Mouse (Mus musculus): ENCODE data around the gene Nipsnap2. TPM values are rescaled to one million over a fixed set of nuclear protein-coding genes. Genes with fewer than 3 reads are reported as not detected.

Gene Nipsnap2
- polyA plus RNA-seq, 1 experiment, result 42.7 TPM

- Histone ChIP-seq H3K27ac (ENCODE audit: insufficient read depth, low read depth, low read length) (no peak overlapping the region), H3K4me1 (ENCODE audit: control insufficient read depth, insufficient read depth, low read length) (peaks cover 4% of the 10 kb centered on the region), H3K4me3 (ENCODE audit: insufficient read depth, low read length) (no peak overlapping the region)
- no peak for TF ChIP-seq POLR2A (IDR thresholded peaks at IDR 0.05; ENCODE audit: borderline replicate concordance, low read depth, low read length)
- peak; percentile 22; the same call in 1 of the 2 replicates for TF ChIP-seq CTCF (IDR thresholded peaks at IDR 0.05; ENCODE audit: low read depth, low read length)
Observed at GRCm38 (mm10) chr5:129720176-129720575, 4.7 kb upstream of the Nipsnap2 start.

GRCm38 (mm10) chr5:129724268-129724667 is 595 bp upstream of the Nipsnap2 start:
- peaks cover 3% of the 10 kb centered on the region; the same call in 1 of the 2 replicates for H3K4me1 ChIP-seq (ENCODE audit: control insufficient read depth, insufficient read depth, low read length)
- TF ChIP-seq CTCF (IDR thresholded peaks at IDR 0.05; ENCODE audit: low read depth, low read length), result no peak
- TF ChIP-seq POLR2A (IDR thresholded peaks at IDR 0.05; ENCODE audit: borderline replicate concordance, low read depth, low read length), result no peak
- peak overlapping the region; percentile 74 for H3K4me3 ChIP-seq (ENCODE audit: insufficient read depth, low read length)
- H3K27ac ChIP-seq (ENCODE audit: insufficient read depth, low read depth, low read length), result no peak overlapping the region

GRCm38 (mm10) chr5:129725774-129726392 is 1.0 kb downstream of the Nipsnap2 start:
- Histone ChIP-seq H3K27ac (ENCODE audit: insufficient read depth, low read depth, low read length) (no peak overlapping the region), H3K4me3 (ENCODE audit: insufficient read depth, low read length) (peak overlapping the region; percentile 74), H3K4me1 (ENCODE audit: control insufficient read depth, insufficient read depth, low read length) (peaks cover 9% of the 10 kb centered on the region)
- no peak for TF ChIP-seq POLR2A (IDR thresholded peaks at IDR 0.05; ENCODE audit: borderline replicate concordance, low read depth, low read length)

DNA sequence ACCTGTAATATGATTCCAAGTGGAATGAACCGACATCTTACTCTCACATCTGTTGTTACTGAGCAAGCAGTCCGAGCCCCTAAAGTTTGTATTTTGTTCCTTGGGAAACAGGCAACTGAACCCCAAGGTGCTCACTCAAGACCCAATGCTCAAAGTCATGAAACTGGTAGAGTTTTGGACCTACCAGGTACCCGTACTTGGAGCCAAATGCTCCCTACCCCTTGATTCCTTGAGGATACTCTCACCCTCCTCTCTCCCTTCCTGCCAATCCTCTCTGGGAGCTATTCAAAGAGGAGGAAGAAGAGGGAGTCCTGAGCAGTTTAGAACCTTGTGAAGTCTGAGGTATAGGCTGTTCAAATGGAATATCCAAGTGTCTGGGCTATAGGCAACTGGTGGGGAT is 1.9 kb downstream of the Nipsnap2 start:
- peaks cover 9% of the 10 kb centered on the region for H3K4me1 ChIP-seq (ENCODE audit: control insufficient read depth, insufficient read depth, low read length)
- TF ChIP-seq POLR2A (IDR thresholded peaks at IDR 0.05; ENCODE audit: borderline replicate concordance, low read depth, low read length) (no peak), CTCF (IDR thresholded peaks at IDR 0.05; ENCODE audit: low read depth, low read length) (no peak)

DNA sequence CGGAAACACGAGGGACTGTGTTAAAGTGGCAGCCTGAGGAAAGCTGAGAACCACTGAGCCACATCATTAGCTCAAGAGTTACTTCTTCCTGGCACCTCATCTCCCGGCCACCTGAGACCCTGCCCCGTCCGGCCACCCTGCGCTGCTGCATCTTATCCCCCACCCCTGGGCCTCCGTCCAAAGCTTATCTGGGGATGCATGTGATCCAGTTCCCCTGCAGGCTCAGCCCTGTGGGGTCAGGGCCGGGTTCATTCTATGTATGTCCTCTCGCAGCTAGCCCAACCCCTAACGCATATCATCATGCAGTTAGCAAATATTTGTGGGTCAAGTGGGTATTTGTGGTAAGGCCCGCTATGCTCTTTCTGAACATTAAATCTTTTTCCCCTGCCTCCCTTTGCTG is 4.4 kb downstream of the Nipsnap2 start:
- H3K4me1 ChIP-seq (ENCODE audit: control insufficient read depth, insufficient read depth, low read length), result peaks cover 9% of the 10 kb centered on the region
- TF ChIP-seq CTCF (IDR thresholded peaks at IDR 0.05; ENCODE audit: low read depth, low read length) (no peak), POLR2A (IDR thresholded peaks at IDR 0.05; ENCODE audit: borderline replicate concordance, low read depth, low read length) (no peak)
- H3K4me3 ChIP-seq (ENCODE audit: insufficient read depth, low read length), result no peak overlapping the region
- H3K27ac ChIP-seq (ENCODE audit: insufficient read depth, low read depth, low read length), result no peak overlapping the region

More for the DNA sequence above, 1.9 kb downstream of the Nipsnap2 start:
- no peak overlapping the region for H3K4me3 ChIP-seq (ENCODE audit: insufficient read depth, low read length)
- no peak overlapping the region for H3K27ac ChIP-seq (ENCODE audit: insufficient read depth, low read depth, low read length)

GRCm38 (mm10) chr5:129730344-129730743 is 5.5 kb downstream of the Nipsnap2 start:
- no peak overlapping the region for H3K27ac ChIP-seq (ENCODE audit: insufficient read depth, low read depth, low read length)
- H3K4me3 ChIP-seq (ENCODE audit: insufficient read depth, low read length), result no peak overlapping the region
- TF ChIP-seq CTCF (IDR thresholded peaks at IDR 0.05; ENCODE audit: low read depth, low read length), result no peak
- no peak for TF ChIP-seq POLR2A (IDR thresholded peaks at IDR 0.05; ENCODE audit: borderline replicate concordance, low read depth, low read length)
- H3K4me1 ChIP-seq (ENCODE audit: control insufficient read depth, insufficient read depth, low read length), result peaks cover 9% of the 10 kb centered on the region

DNA sequence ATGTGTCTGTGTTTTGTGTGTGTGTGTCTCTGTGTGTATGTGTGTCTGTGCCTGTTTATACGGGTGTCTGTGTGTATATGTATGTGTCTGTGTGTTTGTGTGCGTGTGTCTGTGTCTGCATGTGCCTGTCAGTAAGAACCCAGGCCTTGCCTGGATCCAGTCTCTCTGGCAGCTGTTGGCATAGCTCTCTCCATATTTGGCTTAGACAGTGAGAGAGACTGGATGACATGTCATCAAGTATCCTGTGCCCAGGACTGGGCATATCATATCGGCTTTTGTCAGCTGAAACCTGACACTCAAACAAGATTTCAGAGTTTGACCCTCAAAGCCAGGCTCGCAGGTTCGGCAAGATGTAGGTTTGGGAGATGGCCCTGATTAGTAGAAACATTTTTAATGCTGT is 6.2 kb downstream of the Nipsnap2 start:
- Histone ChIP-seq H3K27ac (ENCODE audit: insufficient read depth, low read depth, low read length) (no peak overlapping the region), H3K4me1 (ENCODE audit: control insufficient read depth, insufficient read depth, low read length) (peaks cover 9% of the 10 kb centered on the region), H3K4me3 (ENCODE audit: insufficient read depth, low read length) (no peak overlapping the region)
- TF ChIP-seq CTCF (IDR thresholded peaks at IDR 0.05; ENCODE audit: low read depth, low read length) (no peak), POLR2A (IDR thresholded peaks at IDR 0.05; ENCODE audit: borderline replicate concordance, low read depth, low read length) (no peak)

- TF ChIP-seq CTCF (IDR thresholded peaks at IDR 0.05; ENCODE audit: low read depth, low read length) (no peak), POLR2A (IDR thresholded peaks at IDR 0.05; ENCODE audit: borderline replicate concordance, low read depth, low read length) (no peak)
- Histone ChIP-seq H3K4me3 (ENCODE audit: insufficient read depth, low read length) (no peak overlapping the region), H3K27ac (ENCODE audit: insufficient read depth, low read depth, low read length) (no peak overlapping the region), H3K4me1 (ENCODE audit: control insufficient read depth, insufficient read depth, low read length) (no peaks in the 10 kb centered on the region)
Observed at GRCm38 (mm10) chr5:129740976-129741375, 16.1 kb downstream of the Nipsnap2 start.

DNA sequence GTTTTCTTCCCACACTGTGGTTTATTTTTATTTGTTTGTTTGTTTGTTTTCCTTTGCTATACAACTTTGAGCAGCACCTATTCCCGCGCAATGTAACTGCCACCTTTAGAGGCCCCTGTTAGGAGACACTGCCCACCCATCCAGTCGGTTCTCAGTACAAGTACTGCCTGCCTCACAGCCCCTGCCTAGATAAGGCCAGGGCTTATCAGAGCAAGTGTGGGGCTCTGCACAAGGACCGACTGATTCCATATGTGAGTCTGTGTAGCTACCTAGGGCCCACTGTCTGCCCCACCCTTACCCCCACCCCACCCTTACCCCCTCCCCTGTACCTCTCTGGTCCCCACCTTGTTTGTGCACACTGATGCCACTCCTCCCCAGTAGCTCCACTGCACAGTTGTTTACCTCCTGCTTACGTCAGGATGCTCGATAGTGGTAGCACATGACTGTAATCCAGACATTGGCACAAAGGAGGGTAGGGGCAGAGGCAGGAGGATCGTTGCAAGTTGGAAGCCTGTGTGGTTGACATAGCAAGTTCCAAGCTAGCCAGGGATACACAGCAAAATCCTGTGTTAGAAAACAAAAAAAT is 18.1 kb downstream of the Nipsnap2 start:
- no peak for TF ChIP-seq CTCF (IDR thresholded peaks at IDR 0.05; ENCODE audit: low read depth, low read length)
- TF ChIP-seq POLR2A (IDR thresholded peaks at IDR 0.05; ENCODE audit: borderline replicate concordance, low read depth, low read length), result no peak
- Histone ChIP-seq H3K4me3 (ENCODE audit: insufficient read depth, low read length) (no peak overlapping the region), H3K27ac (ENCODE audit: insufficient read depth, low read depth, low read length) (no peak overlapping the region), H3K4me1 (ENCODE audit: control insufficient read depth, insufficient read depth, low read length) (no peaks in the 10 kb centered on the region)

DNA sequence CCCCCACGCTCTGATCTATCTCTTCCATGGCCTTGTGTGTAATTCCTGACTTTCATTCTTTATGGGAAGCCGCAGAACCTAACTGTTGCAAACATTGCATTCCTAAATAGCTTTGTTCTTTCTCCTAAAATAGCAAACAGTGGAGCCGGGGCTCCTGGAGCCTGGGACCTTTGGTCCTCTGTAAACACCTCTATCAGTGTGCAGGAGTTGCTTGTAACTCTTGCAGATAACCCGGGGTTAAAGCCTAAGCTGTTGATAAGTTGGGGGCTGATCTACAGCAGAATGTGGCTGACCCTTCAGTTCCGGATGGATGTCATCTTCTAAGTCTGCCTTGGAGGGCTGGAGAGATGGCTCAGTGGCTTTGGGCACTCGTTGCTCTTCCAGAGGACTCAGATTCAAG is 19.2 kb downstream of the Nipsnap2 start:
- Histone ChIP-seq H3K4me3 (ENCODE audit: insufficient read depth, low read length) (no peak overlapping the region), H3K27ac (ENCODE audit: insufficient read depth, low read depth, low read length) (no peak overlapping the region), H3K4me1 (ENCODE audit: control insufficient read depth, insufficient read depth, low read length) (no peaks in the 10 kb centered on the region)
- no peak for TF ChIP-seq CTCF (IDR thresholded peaks at IDR 0.05; ENCODE audit: low read depth, low read length)
- no peak for TF ChIP-seq POLR2A (IDR thresholded peaks at IDR 0.05; ENCODE audit: borderline replicate concordance, low read depth, low read length)

Measured in bone marrow macrophage, adult 2 months (primary cell).